Mouse (Mus musculus): ENCODE data around the gene Mapkbp1.

Gene Mapkbp1

GRCm38 (mm10) chr2:120051405-120051804 lies 78.9 kb downstream of the Mapkbp1 start:
- ATAC-seq (ENCODE audit: low TSS enrichment): no peak

- no peak for ATAC-seq (ENCODE audit: low TSS enrichment)
These were observed 82.5 kb downstream of the Mapkbp1 start for GRCm38 (mm10) chr2:120054771-120055552.

GRCm38 (mm10) chr2:120055923-120056322 lies 83.4 kb downstream of the Mapkbp1 start:
- ATAC-seq (ENCODE audit: low TSS enrichment): no peak

- ATAC-seq (ENCODE audit: low TSS enrichment): no peak
These were observed 86.3 kb downstream of the Mapkbp1 start for GRCm38 (mm10) chr2:120058818-120059217.

- no peak for ATAC-seq (ENCODE audit: low TSS enrichment)
These were observed 87.0 kb downstream of the Mapkbp1 start for GRCm38 (mm10) chr2:120059466-120059865.

GRCm38 (mm10) chr2:120060190-120060589 lies 87.7 kb downstream of the Mapkbp1 start:
- no peak for ATAC-seq (ENCODE audit: low TSS enrichment)

- no peak for ATAC-seq (ENCODE audit: low TSS enrichment)
These were observed 88.2 kb downstream of the Mapkbp1 start for GRCm38 (mm10) chr2:120060651-120061050.

GRCm38 (mm10) chr2:120062248-120062647 lies 89.7 kb downstream of the Mapkbp1 start:
- ATAC-seq (ENCODE audit: low TSS enrichment): no peak

GRCm38 (mm10) chr2:120064639-120065038 lies 92.1 kb downstream of the Mapkbp1 start:
- ATAC-seq (ENCODE audit: low TSS enrichment): no peak

- ATAC-seq (ENCODE audit: low TSS enrichment): peak; percentile 38; the same call in 1 of the 2 replicates
These were observed 92.7 kb downstream of the Mapkbp1 start for GRCm38 (mm10) chr2:120065243-120065642.

- ATAC-seq (ENCODE audit: low TSS enrichment): no peak
These were observed 93.7 kb downstream of the Mapkbp1 start for GRCm38 (mm10) chr2:120066224-120066623.

- peak; percentile 47; the same call in 1 of the 2 replicates for ATAC-seq (ENCODE audit: low TSS enrichment)
These were observed 96.3 kb downstream of the Mapkbp1 start for GRCm38 (mm10) chr2:120068555-120069465.

GRCm38 (mm10) chr2:120069466-120069990 lies 97.0 kb downstream of the Mapkbp1 start:
- peak; percentile 69 for ATAC-seq (ENCODE audit: low TSS enrichment)

- no peak for ATAC-seq (ENCODE audit: low TSS enrichment)
These were observed 101.6 kb downstream of the Mapkbp1 start for GRCm38 (mm10) chr2:120074096-120074495.

GRCm38 (mm10) chr2:120076076-120076705 lies 103.7 kb downstream of the Mapkbp1 start:
- peak; percentile 80 for ATAC-seq (ENCODE audit: low TSS enrichment)
